Mouse (Mus musculus) embryo, embryonic 10.5 days (tissue): ENCODE results near the gene Crb3.
A peak's percentile ranks its signal among the peaks of the same experiment; 100 is the strongest.

Experiments
- DNase-seq: peaks from one replicate; pipeline ENCODE4 v3.0.0-alpha.2; 2015; ENCODE audit warnings: low spot score

The Crb3 gene

DNA sequence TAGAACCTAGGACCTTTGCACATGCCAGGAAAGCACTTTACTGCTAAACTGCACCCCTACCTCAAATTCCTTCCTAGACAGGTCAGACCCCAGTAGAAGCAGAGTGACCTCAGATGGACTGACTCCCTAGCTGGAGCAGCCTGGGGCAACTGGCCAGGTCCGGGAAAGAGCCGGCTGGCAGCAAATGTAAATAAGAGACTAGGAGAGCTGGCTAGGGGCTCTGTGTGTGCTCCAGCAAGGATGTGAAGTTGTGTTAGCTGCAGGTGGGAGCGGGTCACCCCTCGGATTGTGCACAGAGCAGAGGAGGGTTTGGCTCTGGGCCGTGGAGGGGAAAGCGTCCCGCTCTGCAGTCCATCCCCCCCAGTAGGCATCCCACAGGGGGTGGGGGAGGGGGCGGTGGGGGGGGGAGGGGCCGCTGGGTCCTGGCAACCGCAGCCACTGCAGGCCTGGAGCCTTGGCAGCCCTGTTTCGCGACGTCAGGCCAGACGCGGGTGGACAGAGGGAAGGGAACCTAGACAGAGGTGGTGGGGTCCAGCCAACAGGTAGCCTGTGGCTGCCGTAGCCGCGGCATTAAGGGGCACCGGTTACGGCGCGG is at the start of gene Crb3:
Gene Crb3, plus strand, starts transcription at position 215 of the 595 bp plus-strand sequence.
- peak; percentile 15 for DNase-seq

DNA sequence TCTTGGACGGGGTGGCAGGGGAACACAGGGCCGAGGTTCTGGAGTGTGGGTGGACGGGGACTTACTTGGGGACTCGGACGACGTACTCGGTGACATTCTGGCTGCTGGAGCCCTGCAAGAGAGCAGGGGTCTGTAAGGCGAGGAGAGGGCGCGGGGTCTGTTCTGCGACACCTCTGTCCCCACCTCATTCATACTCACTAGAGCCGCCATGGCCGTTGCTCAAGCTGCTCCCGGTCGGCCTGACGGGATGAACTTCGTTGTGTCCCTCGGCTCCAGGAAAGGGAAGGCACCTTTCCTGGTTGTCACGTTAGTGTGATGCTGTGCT is 48.0 kb upstream of the Crb3 start:
- DNase-seq, result no peak

DNA sequence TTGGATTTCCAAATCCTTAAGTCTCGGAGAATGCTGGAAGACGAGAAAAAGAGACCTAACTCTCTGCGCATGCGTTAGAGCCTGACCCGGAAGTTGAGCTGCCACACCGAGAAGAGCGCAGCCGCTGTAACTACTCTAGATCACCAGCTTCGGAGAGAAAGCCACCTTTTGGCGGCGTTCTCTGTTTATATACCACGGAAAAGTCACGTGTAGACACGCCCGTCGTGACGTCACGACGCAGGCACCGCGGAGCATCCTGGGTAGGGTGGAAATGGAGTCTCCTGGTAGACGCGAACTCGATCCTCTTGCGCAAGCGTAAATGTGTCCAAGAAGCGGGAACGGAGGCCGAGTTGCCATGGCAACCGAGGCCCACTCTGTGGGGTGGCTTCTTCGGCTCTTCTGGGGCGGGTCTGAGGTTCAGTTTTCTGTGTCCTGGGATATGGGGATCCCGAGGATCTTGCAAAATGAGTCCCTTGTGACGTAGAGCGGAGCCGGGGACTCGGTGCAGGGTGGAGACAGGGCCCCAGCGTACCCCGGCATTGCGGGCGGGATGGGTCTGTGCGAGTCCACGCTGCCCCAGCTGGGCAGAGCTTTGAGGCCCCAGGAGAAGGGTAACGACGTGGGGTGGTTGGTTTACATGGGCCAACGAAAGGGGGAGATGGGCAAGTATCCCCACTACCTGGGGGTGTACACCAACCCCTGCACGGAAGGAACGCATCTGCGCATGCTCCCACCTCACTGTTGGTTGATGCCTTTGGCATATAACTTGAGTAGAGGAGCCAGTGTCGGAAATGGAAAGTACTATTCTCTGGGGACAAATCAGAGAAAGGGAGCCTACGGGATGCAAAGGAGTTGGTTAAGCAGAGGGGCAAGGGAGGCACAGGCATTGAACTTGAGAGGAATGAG is 47.4 kb upstream of the Crb3 start, which contains the start of the genes Gtf2f1 and Gm17949:
Gene Gtf2f1, minus strand, starts transcription at position 53 of the 906 bp plus-strand sequence.
Gene Gm17949, plus strand, starts transcription at position 234 of the 906 bp plus-strand sequence.
- DNase-seq, result peak; percentile 99

DNA sequence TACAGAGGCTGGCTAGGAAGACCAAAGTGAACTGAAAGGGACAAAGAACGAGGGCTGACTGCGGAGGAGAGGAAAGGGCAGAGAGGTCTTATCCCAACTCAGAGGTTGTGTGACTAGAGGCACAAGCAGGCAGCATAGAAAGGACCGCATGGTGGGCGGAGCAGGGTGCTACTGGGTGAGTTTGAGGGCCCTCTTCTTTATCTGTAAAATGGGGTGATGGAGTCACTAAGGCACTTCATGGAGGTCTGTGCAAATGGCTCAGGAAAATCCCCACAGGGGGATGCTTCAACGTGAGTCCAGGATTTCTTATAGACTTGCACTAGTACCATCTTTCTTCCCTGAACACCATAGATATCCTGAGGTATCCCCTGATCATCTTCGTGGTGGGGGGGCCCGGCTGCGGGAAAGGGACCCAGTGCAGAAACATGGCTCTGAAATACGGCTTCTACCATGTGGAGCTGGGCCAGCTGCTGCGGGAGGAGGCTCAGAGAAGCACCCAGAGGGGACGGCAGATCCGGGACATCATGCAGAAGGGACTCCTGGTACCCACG is 46.6 kb upstream of the Crb3 start:
- no peak for DNase-seq

DNA sequence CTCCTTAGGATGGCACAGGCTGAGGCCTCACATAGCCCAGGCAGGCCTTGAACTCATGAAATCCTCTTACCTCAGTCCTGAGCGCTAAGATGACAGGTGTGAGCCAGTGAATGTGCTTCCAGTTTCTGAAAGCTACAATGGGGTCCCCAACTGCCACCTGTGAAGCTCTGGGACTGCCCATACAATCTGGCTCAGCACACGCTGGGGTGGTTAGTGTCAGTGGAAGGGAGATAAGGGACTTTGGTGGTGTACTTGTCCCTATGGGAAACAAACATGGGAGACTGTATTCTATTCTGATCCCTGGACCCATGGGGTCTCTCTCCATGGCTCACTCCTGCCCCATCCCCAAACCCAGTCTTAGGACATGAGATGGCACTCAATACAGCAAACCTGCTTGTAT is 39.2 kb upstream of the Crb3 start:
- DNase-seq, result no peak

DNA sequence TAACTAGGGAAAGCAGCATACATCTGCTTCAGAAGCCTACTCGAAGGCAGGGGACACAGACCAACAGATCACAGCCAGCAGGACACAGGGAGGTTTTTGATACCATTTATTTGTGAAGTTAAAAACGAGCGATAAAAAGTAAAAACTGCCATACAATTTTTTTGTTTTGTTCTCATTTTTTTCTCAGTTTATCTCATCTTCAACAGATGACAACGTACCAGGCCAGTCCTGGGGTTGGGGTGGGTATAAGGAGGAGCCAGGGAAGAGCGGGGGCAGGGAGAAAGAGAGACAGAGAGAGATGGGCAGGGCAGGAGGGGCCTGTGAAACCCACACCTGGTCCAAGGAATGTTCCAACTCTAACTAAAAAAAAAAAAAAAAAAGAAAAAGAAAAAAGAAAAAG is 37.9 kb upstream of the Crb3 start:
- DNase-seq, result no peak

DNA sequence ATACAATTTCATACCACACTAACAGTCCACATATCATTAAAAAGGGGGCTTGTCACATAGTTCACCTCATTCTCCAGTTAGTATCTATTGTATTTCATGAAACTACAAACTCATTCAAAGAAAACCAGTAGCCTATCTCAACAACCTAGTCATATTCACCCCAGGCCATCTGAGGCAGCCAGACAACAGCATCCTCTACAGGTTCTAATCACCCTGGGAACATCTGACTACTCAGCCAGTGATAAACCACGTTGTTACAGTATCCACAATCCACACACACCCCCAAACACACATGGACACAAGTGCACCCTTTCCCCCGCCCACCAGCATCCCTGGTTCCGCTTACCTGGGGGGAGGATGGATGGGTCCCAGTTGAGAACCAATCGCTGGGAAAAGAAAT is 31.4 kb upstream of the Crb3 start:
- no peak for DNase-seq

DNA sequence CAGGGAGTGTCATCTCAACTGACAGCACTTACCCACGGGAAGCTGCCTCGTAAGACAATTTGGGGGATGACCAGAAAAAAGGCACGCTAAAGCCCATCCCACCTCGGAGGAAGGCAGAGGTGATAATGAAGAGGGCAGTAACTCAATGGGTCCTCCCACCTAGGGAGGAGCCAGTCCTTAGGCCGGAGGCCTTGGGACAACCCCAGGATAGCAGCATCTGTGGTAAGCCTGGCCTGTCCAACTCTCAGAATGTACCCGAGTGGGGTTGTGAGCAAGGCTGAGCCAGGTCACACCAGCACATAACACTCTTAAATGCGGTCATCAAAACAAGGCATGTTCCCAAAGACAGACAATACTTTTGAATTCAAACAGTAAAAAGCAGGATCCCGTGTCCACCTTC is 29.2 kb upstream of the Crb3 start:
- DNase-seq, result no peak

DNA sequence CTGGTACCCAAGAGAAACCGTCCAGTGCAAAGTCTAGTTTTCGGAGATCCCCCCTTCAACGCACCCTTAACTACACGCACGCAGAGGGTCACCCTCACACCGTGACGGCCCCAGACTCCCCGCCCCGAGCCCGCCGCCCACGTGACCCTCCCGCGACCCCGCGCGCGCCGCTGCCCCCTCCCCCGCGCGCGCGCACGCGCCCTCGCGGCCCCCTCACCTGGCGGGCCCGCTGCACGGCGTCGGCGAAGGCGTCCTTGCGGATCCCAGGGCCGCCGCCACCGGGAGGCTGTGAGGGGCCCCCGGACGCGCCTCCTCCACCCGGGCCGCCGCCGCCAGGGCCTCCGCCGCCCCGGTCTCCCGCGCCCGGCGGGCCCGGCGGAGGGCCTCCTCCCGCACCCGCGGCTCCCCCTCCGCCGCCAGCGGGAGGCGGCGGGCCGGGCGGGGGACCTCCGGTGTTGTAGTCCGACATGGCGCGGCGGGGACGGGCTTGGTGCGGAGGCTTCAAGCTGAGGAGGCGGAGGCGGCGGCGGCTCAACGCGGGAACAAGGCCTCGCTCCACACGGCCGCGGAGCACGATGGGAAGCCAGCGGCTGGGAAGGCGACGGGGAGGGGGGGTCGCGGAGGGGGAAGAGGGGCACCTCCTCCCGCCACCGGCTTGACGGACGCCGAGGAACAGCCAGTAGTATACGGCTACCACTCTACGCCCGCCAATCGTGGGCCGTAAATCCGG is 27.8 kb upstream of the Crb3 start, which contains the start of gene Khsrp:
Gene Khsrp, minus strand, starts transcription at position 592 of the 730 bp plus-strand sequence.
- DNase-seq, result peak; percentile 66

DNA sequence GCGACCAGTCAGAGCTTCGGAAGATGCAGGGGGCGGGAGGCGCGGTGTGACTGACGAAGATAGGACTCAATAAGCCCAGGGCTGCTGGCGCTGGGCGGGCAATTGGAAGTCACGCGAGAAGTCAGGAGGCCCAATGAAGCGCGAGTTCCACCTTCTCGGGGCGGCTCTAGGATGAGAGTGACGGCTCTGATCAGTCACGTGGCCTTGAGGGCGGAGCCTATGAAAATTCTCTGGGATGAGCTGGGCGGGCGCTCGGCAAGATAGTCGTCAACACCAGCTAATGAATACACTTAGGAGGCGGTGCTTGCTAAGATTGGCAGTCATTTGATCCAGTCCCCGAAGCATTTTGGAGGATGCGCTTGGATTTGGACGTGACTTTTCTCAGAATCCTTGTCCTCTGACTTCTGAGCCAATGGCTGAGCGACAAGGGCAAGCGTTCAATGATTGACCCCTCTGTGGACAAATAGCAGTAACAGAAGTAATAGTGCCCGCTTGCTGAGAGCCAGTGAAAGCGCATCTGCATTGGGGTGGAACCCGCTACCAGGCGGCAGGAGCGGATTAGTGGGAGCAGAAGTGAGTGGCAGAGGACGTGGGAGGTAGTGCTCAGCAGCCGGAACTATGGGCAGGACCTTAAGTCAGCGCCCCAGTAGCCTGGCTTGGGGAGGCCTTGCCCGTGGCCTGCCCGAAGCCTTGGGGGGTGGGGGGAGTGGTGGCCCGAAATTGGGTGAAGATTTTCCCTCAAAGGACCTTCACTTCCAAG is 27.1 kb upstream of the Crb3 start:
- DNase-seq, result peak; percentile 100

DNA sequence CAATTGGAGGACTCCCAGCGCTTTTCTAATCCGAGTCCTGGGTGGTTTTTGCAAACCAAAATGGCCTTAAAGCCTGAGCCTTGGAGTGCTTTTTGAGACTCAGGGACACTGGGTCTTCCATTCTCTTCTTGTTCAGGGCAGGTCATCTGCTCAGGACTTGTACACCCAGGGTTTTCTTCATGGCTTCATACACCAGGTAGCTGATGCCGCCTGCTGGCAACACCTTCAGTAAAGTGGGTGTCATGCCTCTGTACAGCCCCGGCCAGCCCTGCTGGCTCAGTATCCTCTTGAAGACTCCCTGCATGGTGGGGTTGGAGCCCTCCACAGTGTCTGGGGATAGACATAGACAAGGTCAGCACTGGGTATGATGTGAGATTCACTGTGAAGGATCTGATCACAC is 26.1 kb upstream of the Crb3 start:
- peak; percentile 3 for DNase-seq

DNA sequence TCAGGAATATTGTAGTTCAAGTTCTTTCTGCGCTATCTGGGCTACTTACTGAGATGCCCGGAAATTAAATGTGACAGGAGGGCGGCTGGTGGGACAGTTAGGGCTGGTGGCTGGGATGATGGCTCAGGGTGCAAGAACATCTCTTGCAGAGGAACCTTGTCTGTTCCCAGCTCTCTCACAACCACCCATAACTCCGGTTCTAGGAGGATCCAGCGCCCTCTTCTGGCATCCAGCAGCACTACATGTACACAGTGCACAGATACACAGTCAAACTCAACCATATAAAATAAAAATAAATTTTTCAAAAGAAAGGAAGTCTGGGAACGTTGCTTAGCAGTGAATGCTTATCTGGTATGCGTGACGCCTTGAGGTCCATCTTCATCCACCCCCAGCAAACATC is 19.9 kb upstream of the Crb3 start:
- DNase-seq, result no peak

DNA sequence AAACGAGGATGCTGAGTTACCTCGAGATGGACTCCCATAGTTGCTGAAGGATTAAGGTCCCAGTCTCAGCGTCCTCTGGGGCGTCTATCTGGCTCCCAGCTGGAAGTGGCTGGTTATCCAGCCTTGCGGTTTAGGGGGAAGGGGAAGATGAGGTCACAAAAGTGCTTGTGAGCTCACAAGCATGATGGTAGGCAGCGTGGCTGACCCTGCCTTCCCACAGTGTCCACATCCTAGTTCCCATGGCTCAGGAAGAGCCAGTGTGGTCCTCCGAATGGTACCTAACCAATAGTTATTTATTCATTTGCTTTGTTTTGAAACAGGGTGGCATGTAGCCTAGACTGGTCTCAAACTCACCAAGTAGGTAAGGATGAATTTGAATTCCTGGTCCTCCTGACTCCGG is 17.4 kb upstream of the Crb3 start, which contains the start of gene Slc25a41:
Gene Slc25a41, minus strand, starts transcription at position 101 of the 400 bp plus-strand sequence.
- no peak for DNase-seq

DNA sequence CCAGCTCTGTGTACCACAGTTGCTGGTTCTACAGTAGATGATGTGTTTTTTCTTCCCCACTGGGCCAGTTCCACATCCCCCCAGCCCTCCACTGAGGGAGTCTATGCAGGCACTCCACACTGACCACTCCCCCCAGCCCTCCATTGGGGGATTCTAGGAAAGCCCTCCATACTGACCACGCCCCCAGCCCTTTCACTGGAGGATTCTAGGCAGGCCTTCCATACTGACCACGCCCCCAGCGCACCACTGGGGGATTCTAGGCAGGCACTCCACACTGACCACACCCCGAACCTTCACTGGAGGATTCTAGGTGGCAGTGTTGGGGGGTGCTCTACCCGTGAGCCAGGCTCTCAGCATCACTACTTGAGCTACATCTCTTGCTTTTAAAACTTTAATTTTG is 11.5 kb upstream of the Crb3 start:
- DNase-seq, result peak; percentile 41

DNA sequence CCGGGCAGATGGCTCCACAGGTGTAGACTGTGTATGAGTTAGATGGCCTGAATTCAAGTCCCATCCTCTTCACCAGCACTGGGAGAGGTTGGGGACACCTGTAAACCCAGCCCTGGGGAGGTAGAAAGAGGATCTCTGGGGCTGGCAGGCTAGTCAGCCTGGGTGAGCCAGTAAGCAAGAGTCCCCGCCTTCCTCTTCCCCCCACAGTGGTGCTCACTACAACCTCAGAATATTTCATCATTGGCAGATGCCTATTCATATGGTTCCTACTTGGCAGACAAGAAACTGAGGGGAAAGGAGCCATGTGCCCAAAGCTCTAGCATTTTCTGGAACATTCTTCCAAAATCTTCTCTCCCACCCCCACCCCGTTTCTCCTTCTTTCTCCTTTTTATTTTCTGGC is 10.1 kb upstream of the Crb3 start:
- DNase-seq, result no peak

DNA sequence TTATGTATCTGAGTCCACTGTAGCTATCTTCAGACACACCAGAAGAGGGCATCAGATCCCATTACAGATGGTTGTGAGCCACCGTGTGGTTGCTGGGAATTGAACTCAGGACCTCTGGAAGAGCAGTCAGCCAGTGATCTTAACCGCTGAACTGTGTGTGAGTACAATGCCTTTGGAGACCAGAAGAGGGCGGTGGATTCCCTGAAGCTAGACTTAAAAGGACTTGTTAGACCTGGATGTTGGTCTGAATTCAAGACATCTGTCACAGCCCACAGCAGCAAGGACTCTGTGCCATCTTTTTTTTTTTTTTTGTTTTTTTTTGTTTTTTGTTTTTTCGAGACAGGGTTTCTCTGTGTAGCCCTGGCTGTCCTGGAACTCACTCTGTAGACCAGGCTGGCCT is 7.2 kb upstream of the Crb3 start:
- peak; percentile 18 for DNase-seq

DNA sequence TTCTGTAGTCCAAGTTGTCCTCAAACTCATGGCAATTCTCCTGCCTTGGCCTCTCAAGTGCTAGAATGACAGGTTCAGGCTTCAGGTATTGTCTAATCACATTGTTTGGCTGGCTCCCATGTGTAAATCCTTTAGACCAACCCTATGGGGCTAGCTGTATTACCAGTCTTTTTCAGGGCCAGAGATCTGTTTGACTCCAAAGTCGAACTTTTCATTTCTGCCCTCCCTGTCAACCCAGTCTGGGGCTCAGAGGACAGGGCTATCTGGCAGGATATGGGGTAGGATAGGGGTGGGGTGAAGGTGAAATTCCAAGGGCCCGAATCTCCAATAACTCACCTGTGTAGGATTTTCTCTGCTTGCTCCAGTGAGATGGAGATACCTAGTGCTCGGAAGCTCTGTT is 2.7 kb upstream of the Crb3 start:
- no peak for DNase-seq

DNA sequence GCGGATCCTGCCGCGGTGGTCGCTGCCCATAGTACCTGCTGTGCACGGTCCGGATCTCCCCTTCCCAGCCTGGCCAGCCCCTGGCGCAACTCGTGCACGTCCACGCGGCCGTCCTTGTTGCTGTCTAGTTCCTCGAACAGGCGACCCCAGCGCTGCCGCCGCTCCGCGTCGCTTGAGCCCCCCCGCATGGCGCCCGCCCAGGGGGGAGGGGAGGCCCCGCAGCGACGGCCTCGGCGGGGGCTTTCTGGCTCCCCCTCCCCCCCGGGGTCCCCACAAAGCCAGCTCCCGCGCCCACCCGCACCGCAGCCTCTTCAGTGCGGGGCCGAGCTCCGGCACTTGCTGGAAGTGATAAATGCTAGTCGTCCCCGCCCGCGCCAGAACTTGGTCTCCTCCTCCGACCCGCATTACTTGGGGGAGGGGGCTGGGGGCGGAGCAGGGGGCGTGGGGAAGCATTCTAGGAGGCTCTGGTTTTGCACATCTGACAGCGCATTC is 627 bp downstream of the Crb3 start, which contains the start of gene Slc25a23:
Gene Slc25a23, minus strand, starts transcription at position 378 of the 492 bp plus-strand sequence.
- peak; percentile 87 for DNase-seq

DNA sequence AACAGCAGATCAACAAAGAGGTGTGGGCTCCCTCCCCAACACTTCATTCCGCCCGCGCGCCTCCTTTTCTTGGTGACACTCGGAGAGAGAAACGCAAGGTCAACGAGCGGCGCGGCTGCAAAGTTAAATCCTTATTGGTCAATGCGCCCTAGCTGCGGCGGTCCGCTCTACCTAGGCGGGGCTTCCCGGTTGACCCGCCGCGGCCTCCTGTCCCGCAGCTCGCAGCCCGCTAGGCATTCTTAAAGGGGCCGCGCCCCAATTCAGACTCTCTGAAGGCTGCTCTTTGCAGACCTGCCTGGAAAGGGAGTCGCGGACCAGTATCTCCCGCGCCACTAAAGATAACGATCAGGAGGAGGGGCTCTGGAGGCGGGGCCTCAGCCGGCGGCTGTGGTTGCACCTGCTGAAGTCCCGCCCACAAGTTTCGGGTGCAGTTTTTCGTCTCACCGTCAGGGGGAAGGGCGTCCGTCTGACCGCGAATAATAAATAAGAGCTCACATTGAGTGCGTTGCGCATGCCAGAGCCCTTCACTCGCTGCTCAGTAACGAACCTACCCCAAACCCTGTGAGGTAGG is 1.4 kb downstream of the Crb3 start:
- DNase-seq, result peak; percentile 97

DNA sequence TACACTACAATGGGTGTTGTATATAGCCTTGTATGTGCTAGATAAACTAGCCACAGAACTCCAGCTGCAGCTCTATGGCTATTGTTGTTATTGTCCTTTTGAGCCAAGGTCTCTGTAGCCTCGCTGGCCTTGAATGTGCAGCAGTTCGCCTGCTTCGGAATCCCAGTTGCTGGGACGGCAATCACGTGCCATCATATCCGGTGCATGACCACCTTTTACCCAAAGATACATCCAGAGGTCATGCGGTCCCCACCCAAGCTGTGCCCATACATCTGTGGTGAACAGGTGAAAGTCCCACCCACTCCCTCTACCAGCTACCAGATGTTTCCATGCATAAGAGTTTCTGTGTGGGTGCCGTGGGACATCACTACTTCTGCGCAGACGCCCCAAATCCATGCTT is 2.2 kb downstream of the Crb3 start:
- peak; percentile 16 for DNase-seq

DNA sequence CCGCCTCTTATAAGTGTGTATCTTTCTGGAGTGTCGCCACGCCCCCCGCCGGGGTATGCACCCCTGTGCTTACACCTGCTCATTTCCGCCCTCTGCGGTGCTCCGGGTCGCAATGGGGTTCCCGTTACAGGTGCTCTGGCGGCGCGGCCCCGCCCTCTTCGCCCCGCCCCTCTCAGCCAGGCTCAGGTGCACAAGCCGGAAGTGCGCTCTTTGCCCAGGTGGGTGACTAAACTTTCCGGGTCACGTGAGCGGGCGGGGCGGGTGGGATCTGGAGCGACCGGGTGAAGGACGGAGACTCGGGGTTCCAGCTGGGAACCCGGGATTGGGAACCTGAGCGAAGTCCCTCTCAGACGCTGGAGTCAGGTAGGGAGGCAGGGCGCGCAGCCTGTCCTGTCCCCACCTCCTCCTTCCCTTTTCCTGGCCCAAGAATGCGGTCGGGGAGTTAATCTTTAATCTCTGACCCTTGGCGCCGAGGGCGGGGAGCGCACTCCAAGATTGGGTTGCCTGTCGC is 3.2 kb downstream of the Crb3 start:
- no peak for DNase-seq
